Mouse (Mus musculus) forebrain, embryonic 14.5 days (tissue): ENCODE data around the gene Mef2d. TPM values are rescaled to one million over a fixed set of nuclear protein-coding genes. Genes with fewer than 3 reads are reported as not detected.

Source experiments
- ATAC-seq: fragments of 200-750 bp; cut with Nextera tagmentation; 2 replicates; pipeline ENCODE4 v1.8.0; 2017; ENCODE audit warnings: mild to moderate bottlenecking, moderate library complexity
- DNase-seq: peaks from one replicate; pipeline ENCODE4 v3.0.0-alpha.2; 2015; ENCODE audit warnings: low spot score
- H3K27ac ChIP-seq: fragments of 300-500 bp; sonication (generic); 2 replicates; pipeline ENCODE4 v1.5.1; 2014; ENCODE audit warnings: low read depth, mild to moderate bottlenecking, control low read depth, low read length, moderate library complexity
- H3K27me3 ChIP-seq: fragments of 300-500 bp; sonication (generic); replicated peaks from 2 replicates; pipeline ENCODE4 v1.6.1; 2014; ENCODE audit warnings: low read length, control low read depth, mixed read lengths; ENCODE audit not compliant: control insufficient read depth, insufficient read depth
- H3K36me3 ChIP-seq: fragments of 300-500 bp; sonication (generic); 2 replicates; pipeline ENCODE4 v1.6.1; 2014; ENCODE audit warnings: low read length, control low read depth; ENCODE audit not compliant: control insufficient read depth, insufficient read depth
- H3K4me1 ChIP-seq: fragments of 300-500 bp; sonication (generic); 2 replicates; pipeline ENCODE4 v1.6.1; 2014; ENCODE audit warnings: antibody characterized with exemption, low read length, control low read depth; ENCODE audit not compliant: control insufficient read depth, insufficient read depth
- H3K4me2 ChIP-seq: fragments of 300-500 bp; sonication (generic); 2 replicates; pipeline ENCODE4 v1.6.1; 2014; ENCODE audit warnings: mild to moderate bottlenecking, control low read depth, low read length
- H3K4me3 ChIP-seq: fragments of 300-500 bp; sonication (generic); 2 replicates; pipeline ENCODE4 v1.5.1; 2014; ENCODE audit warnings: low read depth, low read length, control low read depth
- H3K9ac ChIP-seq: fragments of 300-500 bp; sonication (generic); 2 replicates; pipeline ENCODE4 v1.6.1; 2014; ENCODE audit warnings: mild to moderate bottlenecking, low read length, control low read depth, moderate library complexity
- H3K9me3 ChIP-seq: fragments of 300-500 bp; sonication (generic); replicated peaks from 2 replicates; pipeline ENCODE4 v1.6.1; 2016; ENCODE audit warnings: low read length, control low read depth, mixed read lengths; ENCODE audit not compliant: control insufficient read depth
- WGBS: fragments of 180-500 bp; shearing (Covaris S2); extraction: QIAGEN DNeasy Blood & Tissue Kit; methylation state at CpG from one replicate; pipeline ENCODE4 v1.1.7; 2014; 5-methylcytosine and 5-hydroxymethylcytosine counted together
- polyA plus RNA-seq: library from polyadenylated mRNA; unstranded; fragments of >200 nt; fragmentation: Nextera tagmentation; extraction: Ambion mirVana; gene quantifications from 2 replicates; pipeline ENCODE4 v1.2.1, GENCODE M21; 2014

The Mef2d gene
- 17.3 and 20.4 TPM in 2 replicates for polyA plus RNA-seq

DNA sequence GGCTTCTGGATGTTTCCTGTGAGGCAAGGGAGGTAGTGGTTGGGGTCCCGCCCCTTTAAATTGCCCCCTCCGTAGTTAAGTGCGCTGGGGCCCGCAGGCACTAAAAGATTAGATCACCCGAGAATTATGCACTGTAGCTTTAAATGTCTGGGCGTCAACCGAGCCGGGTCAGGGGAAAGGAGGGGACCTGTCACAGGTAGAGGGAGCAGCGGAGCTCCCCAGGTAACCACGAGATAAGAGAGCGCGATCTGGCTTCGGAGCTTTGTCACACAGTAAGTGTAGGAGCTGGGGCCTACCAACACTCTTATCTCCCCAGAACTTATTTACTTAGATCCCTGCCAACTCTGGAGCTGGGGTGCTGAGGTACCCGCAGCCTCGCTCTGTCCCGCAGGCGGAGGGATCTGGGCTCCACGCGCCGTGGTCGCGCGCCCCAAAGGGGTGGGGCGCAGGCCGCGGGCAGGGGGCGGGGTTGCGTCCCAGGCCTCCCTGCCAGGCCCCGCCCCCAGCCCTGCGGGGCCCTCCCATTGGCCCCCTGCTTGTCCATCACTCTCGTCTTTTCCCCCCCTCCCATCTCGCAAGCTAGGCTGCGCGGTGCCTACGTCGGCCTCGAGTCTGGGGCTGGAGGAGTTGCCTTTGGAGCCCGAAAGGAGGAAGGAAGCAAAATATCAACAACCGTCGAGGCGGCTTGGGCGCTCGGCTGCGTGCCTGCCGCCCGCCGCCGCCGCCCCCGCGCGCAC, at the start of gene Mef2d:
TSS of gene Mef2d (plus strand) at position 586 of the 737 bp plus-strand sequence.
- H3K4me1 ChIP-seq, result peaks cover 45% of the 10 kb centered on the region

DNA sequence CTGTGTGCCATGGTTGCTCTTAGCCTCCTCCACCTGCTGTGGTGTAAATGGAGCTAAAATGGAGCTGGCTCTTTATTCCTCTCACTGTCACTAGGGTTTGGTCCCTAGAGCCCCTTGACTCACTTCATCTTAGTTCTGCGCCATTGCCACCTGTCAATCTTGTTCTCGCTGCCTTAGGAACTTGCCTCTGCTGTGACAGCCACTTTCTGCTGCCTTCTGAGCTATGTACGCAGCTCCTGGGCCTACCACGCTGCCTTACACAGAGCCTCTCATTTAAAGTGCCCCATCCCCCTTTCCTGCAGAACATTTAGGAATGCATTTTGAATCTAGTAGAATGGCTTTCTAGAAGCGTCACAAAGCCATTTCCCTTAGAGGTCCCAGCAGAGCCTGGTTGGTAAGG, 48.0 kb upstream of the Mef2d start:
- Histone ChIP-seq H3K36me3 (peaks cover 48% of the 10 kb centered on the region), H3K4me2 (no peak overlapping the region), H3K27me3 (no peaks in the 10 kb centered on the region), H3K4me3 (no peak overlapping the region), H3K9ac (no peak overlapping the region), H3K27ac (0 out of 2 replicates have a peak overlapping the region, but pooled peaks have one; percentile 9), H3K9me3 (no peaks in the 10 kb centered on the region), H3K4me1 (no peaks in the 10 kb centered on the region)
- DNase-seq (no peak), ATAC-seq (no peak)
- 95% methylated on average over 5 of the region's 5 CpGs for WGBS

More for the DNA sequence above, at the start of gene Mef2d:
- peak within 1 kb of the TSS; percentile 88 for H3K4me3 ChIP-seq
- DNase-seq (peak; percentile 98), ATAC-seq (peak; percentile 89)
- WGBS, result under 1% methylated on average over 49 of the region's 52 CpGs
- peak within 1 kb of the TSS; percentile 98 for H3K27ac ChIP-seq
- H3K4me2 ChIP-seq, result peak within 1 kb of the TSS; percentile 96
- peak within 1 kb of the TSS; percentile 90 for H3K9ac ChIP-seq
- H3K36me3 ChIP-seq, result 0 out of 2 replicates have a peak, but pooled peaks cover 3% of the 10 kb centered on the region
- peaks cover 12% of the 10 kb centered on the region; the same call in 1 of the 2 replicates for H3K27me3 ChIP-seq
- H3K9me3 ChIP-seq, result no peaks in the 10 kb centered on the region

DNA sequence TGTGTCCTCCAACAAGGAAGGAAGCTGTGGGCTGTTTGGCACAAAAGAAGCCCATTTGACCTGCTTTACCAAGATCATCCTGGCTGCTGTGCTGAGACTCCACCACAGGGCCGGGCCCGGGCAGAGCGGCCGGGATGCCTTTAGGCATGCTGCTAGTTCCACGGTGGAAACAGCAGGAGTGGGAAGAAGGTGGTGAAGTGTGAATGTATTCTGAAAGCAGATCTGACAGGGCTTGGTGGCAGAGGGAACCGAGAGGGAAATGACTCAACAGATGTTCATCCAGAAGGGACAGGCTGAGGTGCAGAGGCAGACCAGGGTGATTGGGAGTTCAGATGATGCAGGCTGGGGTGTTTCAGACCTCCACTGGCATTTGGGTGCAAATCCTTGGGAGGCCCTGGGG, 44.5 kb upstream of the Mef2d start:
- no peak for DNase-seq
- WGBS, result 89% methylated on average over 6 of the region's 6 CpGs
- H3K27ac ChIP-seq, result no peak overlapping the region
- no peaks in the 10 kb centered on the region for H3K27me3 ChIP-seq
- H3K36me3 ChIP-seq, result peaks cover 47% of the 10 kb centered on the region
- H3K4me3 ChIP-seq, result no peak overlapping the region
- H3K4me1 ChIP-seq, result no peaks in the 10 kb centered on the region
- H3K9ac ChIP-seq, result no peak overlapping the region
- ATAC-seq, result no peak
- no peak overlapping the region for H3K4me2 ChIP-seq
- H3K9me3 ChIP-seq, result no peaks in the 10 kb centered on the region

DNA sequence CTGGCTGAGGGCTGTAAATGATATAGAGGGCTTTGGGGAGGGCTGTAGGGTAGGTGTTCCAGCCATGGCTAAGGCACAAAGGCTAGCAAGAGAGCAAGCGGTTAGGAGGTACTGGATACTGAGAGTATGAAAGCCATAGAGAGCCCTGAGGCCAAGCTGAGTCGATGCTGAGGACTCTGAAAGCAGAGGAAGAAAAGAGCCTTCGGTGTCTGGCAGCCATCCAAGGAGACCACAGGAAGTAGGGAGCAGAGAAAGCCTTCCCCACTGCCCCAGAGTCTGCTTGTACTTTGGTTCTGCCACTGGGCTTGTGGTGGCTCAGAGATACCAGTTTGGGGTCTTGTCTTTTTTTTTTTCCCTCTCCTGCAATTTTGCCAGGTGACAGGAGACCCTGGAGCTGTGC, 41.9 kb upstream of the Mef2d start:
- Histone ChIP-seq H3K36me3 (peaks cover 40% of the 10 kb centered on the region), H3K27me3 (no peaks in the 10 kb centered on the region), H3K4me2 (no peak overlapping the region), H3K4me1 (no peaks in the 10 kb centered on the region), H3K4me3 (no peak overlapping the region), H3K9ac (no peak overlapping the region), H3K9me3 (no peaks in the 10 kb centered on the region), H3K27ac (no peak overlapping the region)
- DNase-seq, result peak; percentile 24
- no peak for ATAC-seq
- WGBS, result 43% methylated on average over 3 of the region's 3 CpGs

DNA sequence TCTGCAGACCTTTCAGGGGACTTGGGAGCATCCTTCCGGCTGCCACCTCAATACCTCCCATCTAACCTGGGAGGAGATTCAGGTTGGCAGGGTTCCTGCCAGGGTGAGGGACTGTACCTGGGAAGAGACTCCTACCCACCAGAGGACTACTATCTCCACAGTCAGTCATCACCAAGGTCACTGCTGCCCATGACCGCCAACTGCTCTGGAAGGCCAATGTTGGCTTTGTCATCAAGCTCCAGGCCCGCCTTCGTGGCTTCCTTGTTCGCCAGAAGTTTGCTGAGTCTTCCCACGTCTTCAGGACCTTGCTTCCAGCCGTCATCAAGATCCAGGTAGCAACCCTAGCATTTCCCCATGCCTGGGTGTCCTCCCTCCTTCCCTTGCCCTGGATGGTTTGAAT, 40.4 kb upstream of the Mef2d start:
- Histone ChIP-seq H3K4me3 (no peak overlapping the region), H3K27me3 (no peaks in the 10 kb centered on the region), H3K4me1 (no peaks in the 10 kb centered on the region), H3K36me3 (peaks cover 47% of the 10 kb centered on the region), H3K9ac (no peak overlapping the region), H3K9me3 (no peaks in the 10 kb centered on the region), H3K4me2 (no peak overlapping the region), H3K27ac (no peak overlapping the region)
- WGBS, result 93% methylated on average over 7 of the region's 7 CpGs
- ATAC-seq, result no peak
- no peak for DNase-seq

DNA sequence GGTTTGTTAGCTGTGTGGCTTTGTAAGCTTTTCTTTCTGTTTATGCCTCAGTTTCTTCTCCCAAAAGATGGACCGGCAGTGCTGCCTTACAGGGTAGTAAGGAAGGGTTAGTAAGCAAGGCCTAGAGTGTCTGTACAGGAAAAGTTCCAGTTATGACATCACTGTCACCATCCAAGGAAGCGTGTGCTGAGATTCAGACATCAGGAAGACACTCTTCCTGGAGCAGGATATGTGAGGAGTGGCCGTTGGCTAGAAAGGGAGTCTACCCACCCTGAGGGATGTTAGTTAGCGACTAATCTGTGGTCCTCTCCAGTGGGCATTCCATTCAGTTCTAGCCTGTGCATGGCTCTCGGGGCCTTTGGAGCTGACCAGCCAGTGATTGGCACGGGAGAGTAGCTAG, 40.0 kb upstream of the Mef2d start:
- no peaks in the 10 kb centered on the region for H3K4me1 ChIP-seq
- no peak for DNase-seq
- H3K9me3 ChIP-seq, result no peaks in the 10 kb centered on the region
- H3K27ac ChIP-seq, result no peak overlapping the region
- ATAC-seq, result no peak
- no peak overlapping the region for H3K4me2 ChIP-seq
- WGBS, result 89% methylated on average over 6 of the region's 6 CpGs
- H3K27me3 ChIP-seq, result no peaks in the 10 kb centered on the region
- H3K9ac ChIP-seq, result no peak overlapping the region
- H3K4me3 ChIP-seq, result no peak overlapping the region
- H3K36me3 ChIP-seq, result peaks cover 47% of the 10 kb centered on the region

DNA sequence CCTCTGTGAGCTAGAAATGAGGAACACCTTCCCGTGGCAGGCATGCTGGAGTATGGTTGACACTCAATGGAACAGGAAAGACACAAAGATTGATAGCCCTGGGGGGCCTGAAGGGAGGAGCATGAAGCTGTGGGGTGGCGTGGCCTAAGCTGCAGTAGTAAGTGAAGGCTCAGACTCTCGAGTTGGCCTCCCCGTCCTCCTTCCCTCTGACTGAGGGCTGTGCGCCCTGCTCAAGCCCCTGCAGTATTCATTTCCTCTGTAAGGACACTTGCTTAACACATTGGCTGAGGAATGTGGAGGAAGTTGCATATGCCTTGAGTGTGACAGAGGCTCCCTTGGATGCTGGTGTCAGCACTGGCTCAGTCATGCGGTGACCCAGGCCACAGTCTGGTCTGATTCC, 39.6 kb upstream of the Mef2d start:
- DNase-seq (no peak), ATAC-seq (no peak)
- Histone ChIP-seq H3K4me1 (no peaks in the 10 kb centered on the region), H3K4me3 (no peak overlapping the region), H3K9ac (no peak overlapping the region), H3K9me3 (no peaks in the 10 kb centered on the region), H3K27ac (no peak overlapping the region), H3K27me3 (no peaks in the 10 kb centered on the region), H3K4me2 (no peak overlapping the region), H3K36me3 (peaks cover 47% of the 10 kb centered on the region)
- 89% methylated on average over 6 of the region's 6 CpGs for WGBS

DNA sequence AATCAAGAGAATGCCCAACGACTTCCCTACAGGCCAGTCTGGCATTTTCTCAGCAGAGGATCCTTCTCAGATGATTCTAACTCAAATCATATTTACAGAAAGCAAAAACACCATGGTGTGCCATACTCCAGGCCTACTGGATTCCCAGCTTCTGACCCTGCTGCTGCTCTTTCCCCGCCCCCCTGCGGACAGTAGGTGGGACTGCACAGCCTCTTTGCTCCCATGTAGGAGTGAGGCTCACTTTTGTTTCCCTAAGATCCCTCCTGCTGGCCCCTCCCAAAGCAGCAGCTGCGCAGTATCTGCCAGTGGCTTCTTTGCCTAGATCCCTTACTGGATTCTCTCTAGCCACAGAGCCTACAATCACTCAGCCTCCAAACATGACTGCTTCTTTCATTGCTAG, 36.0 kb upstream of the Mef2d start:
- Histone ChIP-seq H3K9me3 (no peaks in the 10 kb centered on the region), H3K27me3 (no peaks in the 10 kb centered on the region), H3K4me1 (no peaks in the 10 kb centered on the region), H3K4me2 (no peak overlapping the region), H3K36me3 (peaks cover 49% of the 10 kb centered on the region), H3K9ac (no peak overlapping the region), H3K27ac (no peak overlapping the region), H3K4me3 (no peak overlapping the region)
- WGBS, result 82% methylated on average over 4 of the region's 4 CpGs
- ATAC-seq (no peak), DNase-seq (no peak)

DNA sequence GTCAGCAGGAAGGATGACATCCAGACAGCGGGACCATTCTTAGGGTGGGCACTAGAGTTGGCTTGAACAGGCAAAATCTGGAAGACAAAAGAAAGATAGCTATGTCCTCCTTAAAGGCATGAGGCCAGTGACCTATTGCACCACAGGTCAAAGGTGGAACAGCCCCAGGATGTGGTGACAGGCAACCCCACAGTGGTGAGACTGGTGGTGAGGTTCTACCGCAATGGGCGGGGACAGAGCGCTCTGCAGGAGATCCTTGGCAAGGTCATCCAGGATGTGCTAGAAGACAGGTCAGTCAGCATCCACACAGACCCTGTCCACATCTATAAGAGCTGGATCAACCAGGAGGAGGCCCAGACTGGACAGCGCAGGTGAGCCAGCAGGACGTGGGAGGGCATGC, 33.0 kb upstream of the Mef2d start:
- Histone ChIP-seq H3K27me3 (no peaks in the 10 kb centered on the region), H3K9ac (no peak overlapping the region), H3K4me2 (no peak overlapping the region), H3K4me3 (no peak overlapping the region), H3K36me3 (peaks cover 48% of the 10 kb centered on the region), H3K4me1 (no peaks in the 10 kb centered on the region), H3K9me3 (no peaks in the 10 kb centered on the region), H3K27ac (no peak overlapping the region)
- WGBS, result 93% methylated on average over 6 of the region's 6 CpGs
- ATAC-seq (no peak), DNase-seq (no peak)
